In genomic region chr1:192190508-192191321, GRCm38 (mm10) we compare ENCODE assay signal across 8 mouse cellular contexts. TPM values are rescaled to one million over a fixed set of nuclear protein-coding genes. Genes with fewer than 3 reads are reported as not detected.
DNase-seq lines count a peak whose midpoint lies in the region; ATAC-seq and TF ChIP-seq lines count a peak whose summit lies in the region.

Gene Kcnh1, plus strand, starts transcription at chr1:192190774.

- TF ChIP-seq RAD21 in CH12.LX (IDR thresholded peaks at IDR 0.05; ENCODE audit: low read depth, low read length): peak; percentile 16

- H3K4me1 ChIP-seq in CH12.LX (ENCODE audit: control insufficient read depth in 1 of 2, insufficient read depth in 2 of 2): 0 out of 4 replicates have a peak, but pooled peaks cover 0 to 2% of the 10 kb centered on the region in 2 experiments
- peaks cover 15% of the 10 kb centered on the region for H3K4me1 ChIP-seq in forebrain, embryonic 15.5 days
- no peaks in the 10 kb centered on the region; the same call in 1 of the 2 replicates for H3K4me1 ChIP-seq in liver, embryonic 16.5 days (ENCODE audit: control insufficient read depth, low read depth, low read length)
- H3K4me1 ChIP-seq in neural tube, embryonic 14.5 days (ENCODE audit: control insufficient read depth, insufficient read depth, low read length): 0 out of 2 replicates have a peak, but pooled peaks cover 2% of the 10 kb centered on the region
- peaks cover 7% of the 10 kb centered on the region for H3K4me1 ChIP-seq in testis, adult 2 months (ENCODE audit: control insufficient read depth, insufficient read depth, low read length)

- H3K9me3 ChIP-seq in CH12.LX (replicated peaks; ENCODE audit: low read length): no peaks in the 10 kb centered on the region
- H3K9me3 ChIP-seq in forebrain, embryonic 15.5 days: no peaks in the 10 kb centered on the region
- H3K9me3 ChIP-seq in liver, embryonic 16.5 days (replicated peaks; ENCODE audit: control insufficient read depth, low read length): no peaks in the 10 kb centered on the region
- no peaks in the 10 kb centered on the region for H3K9me3 ChIP-seq in neural tube, embryonic 14.5 days (ENCODE audit: control insufficient read depth, low read length)

- DNase-seq in CH12.LX (ENCODE audit: extremely low read depth): no peak
- DNase-seq in heart, postnatal 14 days: peak; percentile 91 to 92
- DNase-seq in layer of hippocampus, adult 11-12 months (ENCODE audit: low spot score): peak; percentile 95

- in situ Hi-C loops in CH12.LX (cut with MboI; ENCODE audit: low pct_ligation_motif_present, low pct_unique_long_range_greater_than_20kb, low sequenced_read_pairs): loop anchor here (25.0 kb wide), 1 partner anchor 522 kb away; no protein-coding TSS in a partner anchor

- no peaks in the 10 kb centered on the region for H3K79me2 ChIP-seq in CH12.LX (replicated peaks; ENCODE audit: control insufficient read depth, extremely low read depth, insufficient read depth, poor library complexity, severe bottlenecking)

- WGBS in forebrain, embryonic 15.5 days: under 1% methylated on average over 66 of the region's 73 CpGs
- 2% methylated on average over 68 of the region's 73 CpGs for WGBS in liver, embryonic 16.5 days (ENCODE audit: insufficient replicate concordance)
- WGBS in neural tube, embryonic 14.5 days: 1% methylated on average over 72 of the region's 73 CpGs

- peak; percentile 77 for ATAC-seq in cerebellum, adult (ENCODE audit: insufficient number of reproducible peaks, low FRiP score, low TSS enrichment)
- peak; percentile 97 for ATAC-seq in forebrain, embryonic 15.5 days (replicated peaks)
- ATAC-seq in liver, embryonic 16.5 days (ENCODE audit: low read depth): peak; percentile 65
- ATAC-seq in neural tube, embryonic 14.5 days (ENCODE audit: low read depth): peak; percentile 95

- no peak for TF ChIP-seq POLR2A in CH12.LX (IDR thresholded peaks at IDR 0.05; ENCODE audit: low read depth, low read length)
- TF ChIP-seq POLR2A in testis, adult 2 months (IDR thresholded peaks at IDR 0.05; ENCODE audit: control insufficient read depth, low read depth, low read length): no peak

- no peaks in the 10 kb centered on the region for H3K36me3 ChIP-seq in CH12.LX (replicated peaks in 1 of 2; ENCODE audit: control insufficient read depth in 1 of 2, insufficient read depth in 1 of 2, low read length in 1 of 2)
- H3K36me3 ChIP-seq in forebrain, embryonic 15.5 days: no peaks in the 10 kb centered on the region
- H3K36me3 ChIP-seq in liver, embryonic 16.5 days (ENCODE audit: control insufficient read depth, insufficient read depth): no peaks in the 10 kb centered on the region
- H3K36me3 ChIP-seq in neural tube, embryonic 14.5 days (ENCODE audit: control insufficient read depth, insufficient read depth, low read length): no peaks in the 10 kb centered on the region
- H3K36me3 ChIP-seq in testis, adult 2 months (ENCODE audit: control insufficient read depth, insufficient read depth, low read length): no peaks in the 10 kb centered on the region

- H3K4me2 ChIP-seq in CH12.LX (ENCODE audit: insufficient read depth, low read depth, poor library complexity, severe bottlenecking): no peak within 1 kb of the TSS
- H3K4me2 ChIP-seq in forebrain, embryonic 15.5 days (replicated peaks): peak within 1 kb of the TSS; percentile 66
- peak within 1 kb of the TSS; percentile 52 for H3K4me2 ChIP-seq in liver, embryonic 16.5 days (ENCODE audit: low read depth, low read length)
- peak within 1 kb of the TSS; percentile 79 for H3K4me2 ChIP-seq in neural tube, embryonic 14.5 days (ENCODE audit: low read depth, low read length)

- no peak within 1 kb of the TSS for H3K4me3 ChIP-seq in CH12.LX (replicated peaks in 1 of 3; ENCODE audit: low read depth in 2 of 3, low read length in 2 of 3, poor library complexity in 1 of 3)
- H3K4me3 ChIP-seq in forebrain, embryonic 15.5 days: peak within 1 kb of the TSS; percentile 46
- H3K4me3 ChIP-seq in liver, embryonic 16.5 days (ENCODE audit: low read depth, low read length): peak within 1 kb of the TSS; percentile 45
- H3K4me3 ChIP-seq in neural tube, embryonic 14.5 days (ENCODE audit: low read depth, low read length): peak within 1 kb of the TSS; percentile 55
- H3K4me3 ChIP-seq in testis, adult 2 months (ENCODE audit: control insufficient read depth, low read depth, low read length): peak within 1 kb of the TSS; percentile 54

- H3K9ac ChIP-seq in CH12.LX (ENCODE audit: insufficient read depth, low read depth): no peak within 1 kb of the TSS
- H3K9ac ChIP-seq in forebrain, embryonic 15.5 days (replicated peaks): peak within 1 kb of the TSS; percentile 44
- H3K9ac ChIP-seq in liver, embryonic 16.5 days (ENCODE audit: low read depth, low read length): no peak within 1 kb of the TSS
- peak within 1 kb of the TSS; percentile 37 for H3K9ac ChIP-seq in neural tube, embryonic 14.5 days (replicated peaks; ENCODE audit: low read depth, low read length)

- peak in 1 of 2 experiments; percentile 67; a peak in 2 of 4 replicates for TF ChIP-seq CTCF in CH12.LX (conservative IDR thresholded peaks at IDR 0.05 in 1 of 2, IDR thresholded peaks at IDR 0.05 in 1 of 2; ENCODE audit: low read depth in 2 of 2, low read length in 2 of 2)
- TF ChIP-seq CTCF in testis, adult 2 months (IDR thresholded peaks at IDR 0.05; ENCODE audit: control insufficient read depth, insufficient read depth, insufficient replicate concordance, low read depth, low read length): peak; percentile 66; the same call in 1 of the 2 replicates

- H3K27me3 ChIP-seq in CH12.LX (replicated peaks): peaks cover 29% of the 10 kb centered on the region
- H3K27me3 ChIP-seq in forebrain, embryonic 15.5 days: peaks cover 15% of the 10 kb centered on the region
- H3K27me3 ChIP-seq in liver, embryonic 16.5 days (ENCODE audit: control insufficient read depth, insufficient read depth, low read depth, low read length): peaks cover 35% of the 10 kb centered on the region
- peaks cover 9% of the 10 kb centered on the region for H3K27me3 ChIP-seq in neural tube, embryonic 14.5 days (ENCODE audit: control insufficient read depth, insufficient read depth, low read length)
- H3K27me3 ChIP-seq in testis, adult 2 months (ENCODE audit: control insufficient read depth, insufficient read depth, low read length): peaks cover 2% of the 10 kb centered on the region; the same call in 1 of the 2 replicates

- no peak for TF ChIP-seq EP300 in CH12.LX (IDR thresholded peaks at IDR 0.05; ENCODE audit: low read length)

- no peak within 1 kb of the TSS for H3K27ac ChIP-seq in CH12.LX (ENCODE audit: insufficient read depth, low read depth)
- no peak within 1 kb of the TSS for H3K27ac ChIP-seq in forebrain, embryonic 15.5 days (replicated peaks)
- H3K27ac ChIP-seq in liver, embryonic 16.5 days (ENCODE audit: low read length): no peak within 1 kb of the TSS
- H3K27ac ChIP-seq in neural tube, embryonic 14.5 days (ENCODE audit: low read depth, low read length): no peak within 1 kb of the TSS
- H3K27ac ChIP-seq in testis, adult 2 months (ENCODE audit: control insufficient read depth, insufficient read depth, low read depth, low read length): no peak within 1 kb of the TSS

- intact Hi-C loops in heart, postnatal 14 days (cut with DNase I): loop anchor here (1.0 to 10.0 kb wide), 3 partner anchors 356 to 724 kb away; no protein-coding TSS in a partner anchor

- dilution Hi-C loops in CH12.LX (cut with MboI; ENCODE audit: extremely low pct_ligation_motif_present, extremely low pct_unique_long_range_greater_than_20kb, low sequenced_read_pairs): no loop called here

TF ChIP-seq in CH12.LX, 34 proteins besides CTCF, POLR2A, EP300 and RAD21:
- no peak for TF ChIP-seq USF1 (IDR thresholded peaks at IDR 0.05; ENCODE audit: low read depth, low read length)
- peak; percentile 40 for TF ChIP-seq SMC3 (IDR thresholded peaks at IDR 0.05; ENCODE audit: low read depth, low read length)

RNA-seq across cellular contexts. Expression of gene Kcnh1, which starts in this region (rescaled TPM):
- not detected in 2 replicates for total RNA-seq in CH12.LX (2012; rRNA removed)
- not detected in 2 replicates for total RNA-seq in CH12.LX (2014; rRNA removed)
- polyA plus RNA-seq in CH12.LX (2012; ENCODE audit: insufficient read length, low read depth): not detected in 2 replicates
- 1.9 and 2.0 TPM in 2 replicates for polyA plus RNA-seq in forebrain, embryonic 15.5 days (2015; fragmentation: Nextera tagmentation; extraction: Ambion mirVana)
- under 1 TPM; 0.12 to 0.17 TPM for total RNA-seq in heart, postnatal 14 days (2021)
- polyA plus RNA-seq in liver, embryonic 16.5 days (2015; fragmentation: Nextera tagmentation; extraction: Ambion mirVana): not detected in 2 replicates
- 3.1 and 4.2 TPM in 2 replicates for polyA plus RNA-seq in neural tube, embryonic 14.5 days (2014; fragmentation: Nextera tagmentation; extraction: Ambion mirVana)
- polyA plus RNA-seq in testis, adult 2 months (2012; rRNA removed): 0.14 and 0.26 TPM in 2 replicates

Comparison
In these comparisons a context has a peak if more than half of its experiments do, and no peak if none do; other contexts are left out.
1. Peak in DNase-seq in heart, postnatal 14 days; RNA of the gene not detected or under 1 TPM.
2. Peak in ATAC-seq, H3K4me3 ChIP-seq and H3K4me2 ChIP-seq in liver, embryonic 16.5 days; RNA of the gene not detected or under 1 TPM.
3. H3K4me3 ChIP-seq: peak in forebrain, embryonic 15.5 days (single experiment), neural tube, embryonic 14.5 days (single experiment) and testis, adult 2 months (single experiment); none in CH12.LX (0 of 3).
4. H3K9ac ChIP-seq: peak in forebrain, embryonic 15.5 days (single experiment) and neural tube, embryonic 14.5 days (single experiment); none in CH12.LX (single experiment) and liver, embryonic 16.5 days (single experiment).
5. Peak in every context shown above with its lines, with median percentiles within 50 percentile points of each other: ATAC-seq.